Mouse (Mus musculus) forebrain, postnatal 0 days (tissue): ENCODE measurements around the gene Itgb3. TPM values are rescaled to one million over a fixed set of nuclear protein-coding genes. Genes with fewer than 3 reads are reported as not detected.
"Not testable (repeated sequence)": the region's sequence is repeated elsewhere in the genome, so short reads cannot be mapped to it uniquely, and the experiment has no call there.

Experiments
- ATAC-seq: fragments of 200-750 bp; cut with Nextera tagmentation; 2 replicates; pipeline ENCODE4 v1.8.0; 2017; ENCODE audit warnings: mild to moderate bottlenecking, moderate library complexity
- DNase-seq: peaks from one replicate; pipeline ENCODE4 v3.0.0-alpha.2; 2015
- H3K27ac ChIP-seq: fragments of 300-500 bp; sonication (generic); 2 replicates; pipeline ENCODE4 v1.5.1; 2014; ENCODE audit warnings: low read depth, mild to moderate bottlenecking, antibody characterized with exemption, low read length, moderate library complexity, mixed read lengths
- H3K27me3 ChIP-seq: fragments of 300-500 bp; sonication (generic); 2 replicates; pipeline ENCODE4 v1.6.1; 2014; ENCODE audit warnings: mild to moderate bottlenecking, low read length, mixed read lengths; ENCODE audit not compliant: insufficient read depth
- H3K36me3 ChIP-seq: fragments of 300-500 bp; sonication (generic); 2 replicates; pipeline ENCODE4 v1.6.1; 2014; ENCODE audit warnings: mild to moderate bottlenecking, moderate library complexity; ENCODE audit not compliant: insufficient read depth
- H3K4me1 ChIP-seq: fragments of 300-500 bp; sonication (generic); 2 replicates; pipeline ENCODE4 v1.6.1; 2014; ENCODE audit warnings: antibody characterized with exemption; ENCODE audit not compliant: insufficient read depth
- H3K4me2 ChIP-seq: fragments of 300-500 bp; sonication (generic); 2 replicates; pipeline ENCODE4 v1.6.1; 2014; ENCODE audit warnings: low read depth, mild to moderate bottlenecking, moderate library complexity
- H3K4me3 ChIP-seq: fragments of 300-500 bp; sonication (generic); 2 replicates; pipeline ENCODE4 v1.5.1; 2014; ENCODE audit warnings: low read depth, low read length, mixed read lengths
- H3K9ac ChIP-seq: fragments of 300-500 bp; sonication (generic); 2 replicates; pipeline ENCODE4 v1.6.1; 2014; ENCODE audit warnings: mild to moderate bottlenecking
- H3K9me3 ChIP-seq: fragments of 300-500 bp; sonication (generic); 2 replicates; pipeline ENCODE4 v1.6.1; 2016; ENCODE audit warnings: low read length
- CTCF ChIP-seq: sonication (generic); IDR thresholded peaks from 2 replicates; pipeline ENCODE4 v1.5.1; 2016; ENCODE audit warnings: antibody characterized with exemption, control low read depth, low read depth
- WGBS: fragments of 180-500 bp; shearing (Covaris S2); extraction: QIAGEN DNeasy Blood & Tissue Kit; methylation state at CpG from one replicate; pipeline ENCODE4 v1.1.7; 2014; 5-methylcytosine and 5-hydroxymethylcytosine counted together
- polyA plus RNA-seq: library from polyadenylated mRNA; unstranded; fragments of >200 nt; fragmentation: Nextera tagmentation; extraction: Ambion mirVana; gene quantifications from 2 replicates; pipeline ENCODE4 v1.2.1, GENCODE M21; 2015
- total RNA-seq: library from RNA; depleted of rRNA; stranded (reverse); fragments of >200 nt; gene quantifications from 2 replicates; pipeline ENCODE4 v1.2.3, GENCODE M21; 2014

The Itgb3 gene
- total and polyA plus RNA-seq, 2 experiments from 2014 or later: 0.71 to 1.2 TPM

DNA sequence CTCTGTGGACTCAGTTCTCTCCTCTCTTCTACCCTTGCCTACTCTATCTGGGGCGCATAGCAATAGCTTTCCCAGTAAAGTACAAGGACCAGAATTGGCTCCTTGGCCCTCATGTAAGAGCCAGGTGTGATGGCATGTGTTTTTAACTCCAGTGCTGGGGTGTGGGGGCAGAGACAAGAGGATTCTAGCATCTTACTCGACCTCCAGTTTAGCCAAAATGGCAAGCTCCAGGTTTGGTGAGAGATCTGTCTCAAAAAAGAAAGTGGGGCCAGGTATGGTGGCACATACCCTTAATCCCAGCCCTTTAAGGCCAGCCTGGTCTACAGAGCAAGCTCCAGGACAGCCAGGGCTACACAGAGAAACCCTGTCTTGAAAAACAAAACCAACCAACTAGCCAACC, 41.0 kb upstream of the Itgb3 start:
- H3K27ac ChIP-seq: no peak overlapping the region

GRCm38 (mm10) chr11:104567736-104568135, 40.1 kb upstream of the Itgb3 start:
- 87% methylated on average over 9 of the region's 9 CpGs for WGBS
- no peak for DNase-seq
- no peaks in the 10 kb centered on the region for H3K4me1 ChIP-seq
- no peaks in the 10 kb centered on the region for H3K27me3 ChIP-seq
- H3K4me3 ChIP-seq: no peak overlapping the region
- ATAC-seq: no peak
- no peaks in the 10 kb centered on the region for H3K36me3 ChIP-seq
- no peak overlapping the region for H3K27ac ChIP-seq
- no peak for TF ChIP-seq CTCF
- no peaks in the 10 kb centered on the region for H3K9me3 ChIP-seq
- H3K9ac ChIP-seq: no peak overlapping the region
- H3K4me2 ChIP-seq: no peak overlapping the region

More for the DNA sequence above, 41.0 kb upstream of the Itgb3 start:
- Histone ChIP-seq H3K27me3 (no peaks in the 10 kb centered on the region), H3K9ac (no peak overlapping the region), H3K4me2 (no peak overlapping the region), H3K9me3 (no peaks in the 10 kb centered on the region), H3K4me1 (no peaks in the 10 kb centered on the region), H3K36me3 (no peaks in the 10 kb centered on the region), H3K4me3 (no peak overlapping the region)
- WGBS: 70% methylated on average over 2 of the region's 2 CpGs
- DNase-seq: no peak
- no peak for ATAC-seq
- TF ChIP-seq CTCF: no peak

- no peaks in the 10 kb centered on the region for H3K27me3 ChIP-seq
- H3K36me3 ChIP-seq: no peaks in the 10 kb centered on the region
- H3K9me3 ChIP-seq: no peaks in the 10 kb centered on the region
- ATAC-seq (no peak), DNase-seq (no peak)
- no peak overlapping the region for H3K4me2 ChIP-seq
- 96% methylated on average over 4 of the region's 4 CpGs for WGBS
- H3K27ac ChIP-seq: no peak overlapping the region
- no peaks in the 10 kb centered on the region for H3K4me1 ChIP-seq
- H3K4me3 ChIP-seq: no peak overlapping the region
- no peak for TF ChIP-seq CTCF
- no peak overlapping the region for H3K9ac ChIP-seq
Measured at GRCm38 (mm10) chr11:104568326-104568725, 39.5 kb upstream of the Itgb3 start.

GRCm38 (mm10) chr11:104570515-104570914, 37.3 kb upstream of the Itgb3 start:
- 83% methylated on average over 8 of the region's 8 CpGs for WGBS
- H3K4me1 ChIP-seq, H3K9me3 ChIP-seq, H3K27ac ChIP-seq, H3K27me3 ChIP-seq, H3K36me3 ChIP-seq, H3K4me2 ChIP-seq, DNase-seq, ATAC-seq, H3K9ac ChIP-seq, H3K4me3 ChIP-seq: not testable (repeated sequence)

DNA sequence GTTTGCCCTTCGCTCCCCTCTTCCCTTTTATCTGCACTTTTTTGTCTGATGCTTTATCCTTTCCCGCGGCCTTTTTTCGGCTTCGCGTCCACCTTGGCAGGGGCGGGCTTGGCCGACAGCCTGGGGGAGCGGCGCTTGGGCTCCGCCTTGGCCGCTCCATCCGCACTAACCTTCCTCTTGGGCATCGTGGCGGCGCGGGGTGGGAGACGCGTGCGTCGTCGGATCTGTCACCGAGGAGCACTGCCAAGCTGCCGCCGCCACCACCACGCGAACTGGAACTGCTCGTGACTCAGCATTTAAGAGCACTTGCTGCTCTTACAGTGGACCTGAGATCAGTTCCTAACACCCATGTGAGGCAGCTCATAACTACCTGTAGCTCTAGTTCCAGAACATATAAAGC, 36.4 kb upstream of the Itgb3 start:
- peak; percentile 66 for ATAC-seq
- Histone ChIP-seq H3K4me3 (peak overlapping the region; percentile 22), H3K4me2 (peak overlapping the region; percentile 53), H3K9ac (peak overlapping the region; percentile 39; the same call in 1 of the 2 replicates)
- not testable (repeated sequence) for H3K9me3 ChIP-seq, H3K36me3 ChIP-seq, H3K4me1 ChIP-seq, H3K27me3 ChIP-seq, H3K27ac ChIP-seq
- WGBS: 1% methylated on average over 28 of the region's 28 CpGs
- DNase-seq: peak; percentile 53

DNA sequence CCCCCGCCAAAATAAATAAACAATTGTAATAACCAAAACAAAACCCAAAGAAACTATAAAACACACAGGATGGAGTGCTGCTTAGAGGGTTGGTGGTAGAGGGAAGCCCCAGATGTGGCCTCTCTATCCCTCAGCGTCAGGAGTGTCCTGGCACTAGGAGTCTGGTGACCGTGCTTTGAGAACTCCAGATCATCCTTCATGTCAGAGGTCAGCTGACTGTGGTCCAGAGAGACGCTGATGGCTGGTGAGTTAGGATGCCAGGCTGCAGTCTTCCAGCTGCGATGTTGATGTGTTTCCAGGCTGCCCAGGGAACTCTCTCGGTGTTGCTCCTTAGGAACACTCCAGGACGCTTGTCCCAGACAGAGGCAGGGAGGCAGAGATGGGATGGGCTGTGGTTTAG, 35.7 kb upstream of the Itgb3 start:
- H3K36me3 ChIP-seq: no peaks in the 10 kb centered on the region
- no peak for DNase-seq
- TF ChIP-seq CTCF: no peak

GRCm38 (mm10) chr11:104572566-104572965, 35.2 kb upstream of the Itgb3 start:
- H3K36me3 ChIP-seq: no peaks in the 10 kb centered on the region
- H3K4me1 ChIP-seq: no peaks in the 10 kb centered on the region
- TF ChIP-seq CTCF: no peak
- H3K27me3 ChIP-seq: no peaks in the 10 kb centered on the region
- no peaks in the 10 kb centered on the region for H3K9me3 ChIP-seq
- no peak for ATAC-seq
- H3K9ac ChIP-seq: no peak overlapping the region
- no peak overlapping the region for H3K27ac ChIP-seq
- no peak for DNase-seq
- H3K4me3 ChIP-seq: no peak overlapping the region
- H3K4me2 ChIP-seq: no peak overlapping the region
- WGBS: 57% methylated on average over 2 of the region's 2 CpGs

More for the DNA sequence above, 35.7 kb upstream of the Itgb3 start:
- Histone ChIP-seq H3K4me1 (no peaks in the 10 kb centered on the region), H3K9ac (no peak overlapping the region), H3K27me3 (no peaks in the 10 kb centered on the region), H3K27ac (no peak overlapping the region), H3K9me3 (no peaks in the 10 kb centered on the region), H3K4me2 (no peak overlapping the region), H3K4me3 (no peak overlapping the region)
- no peak for ATAC-seq
- WGBS: 73% methylated on average over 7 of the region's 7 CpGs
